Mouse (Mus musculus) olfactory bulb, adult 2 months (tissue): ENCODE data around the gene Defb30.

Experiments used
- CTCF ChIP-seq: fragments of 200-500 bp; IDR thresholded peaks from 2 replicates; pipeline ENCODE4 v1.5.1; 2012; ENCODE audit warnings: low read depth, mild to moderate bottlenecking, low read length, moderate library complexity; ENCODE audit not compliant: insufficient read depth
- POLR2A ChIP-seq: fragments of 200-500 bp; IDR thresholded peaks from 2 replicates; pipeline ENCODE4 v1.6.1; 2012; ENCODE audit warnings: mild to moderate bottlenecking, low read depth, low read length, moderate library complexity; ENCODE audit not compliant: insufficient read depth

DNA sequence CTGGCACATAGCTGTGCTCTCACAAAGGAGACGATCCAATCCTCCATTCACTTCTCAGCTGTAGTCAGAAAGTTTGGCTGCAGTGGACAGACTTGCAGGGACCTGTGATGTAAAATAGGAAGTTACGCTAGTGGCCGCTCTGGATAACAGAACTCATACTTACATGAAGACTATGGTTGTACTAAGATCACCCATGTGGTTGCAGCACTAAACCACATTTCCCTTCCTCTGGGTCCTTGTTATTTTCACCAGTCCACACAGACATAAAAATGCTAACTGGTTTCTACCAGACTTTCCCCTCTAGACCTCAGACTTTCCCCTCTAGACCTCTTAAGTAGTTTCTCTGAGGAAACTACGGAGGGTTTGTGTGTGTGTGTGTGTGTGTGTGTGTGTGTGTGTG lies 50.8 kb downstream of the Defb30 start:
- TF ChIP-seq POLR2A, result no peak
- no peak for TF ChIP-seq CTCF
